Mouse (Mus musculus) lung, embryonic 15.5 days (tissue): ENCODE measurements around the gene Ramac. TPM values are rescaled to one million over a fixed set of nuclear protein-coding genes. Genes with fewer than 3 reads are reported as not detected.

Experiments used
- ATAC-seq: fragments of 200-750 bp; cut with Nextera tagmentation; 2 replicates; pipeline ENCODE4 v1.8.0; 2017; ENCODE audit warnings: moderate number of reproducible peaks, borderline replicate concordance; ENCODE audit not compliant: low FRiP score, low TSS enrichment; ENCODE audit errors: extremely low read depth
- H3K27ac ChIP-seq: fragments of 300-500 bp; sonication (generic); 2 replicates; pipeline ENCODE4 v1.5.1; 2015; ENCODE audit warnings: moderate library complexity, mild to moderate bottlenecking, inconsistent platforms
- H3K27me3 ChIP-seq: fragments of 300-500 bp; sonication (generic); 2 replicates; pipeline ENCODE4 v1.6.1; 2015; ENCODE audit warnings: inconsistent platforms
- H3K36me3 ChIP-seq: fragments of 300-500 bp; sonication (generic); 2 replicates; pipeline ENCODE4 v1.6.1; 2015; ENCODE audit warnings: inconsistent platforms
- H3K4me1 ChIP-seq: fragments of 300-500 bp; sonication (generic); 2 replicates; pipeline ENCODE4 v1.6.1; 2015; ENCODE audit warnings: inconsistent platforms
- H3K4me2 ChIP-seq: fragments of 300-500 bp; sonication (generic); 2 replicates; pipeline ENCODE4 v1.6.1; 2015; ENCODE audit warnings: inconsistent platforms, mild to moderate bottlenecking, moderate library complexity
- H3K4me3 ChIP-seq: fragments of 300-500 bp; sonication (generic); 2 replicates; pipeline ENCODE4 v1.5.1; 2015; ENCODE audit warnings: mild to moderate bottlenecking, inconsistent platforms
- H3K9ac ChIP-seq: fragments of 300-500 bp; sonication (generic); 2 replicates; pipeline ENCODE4 v1.6.1; 2015; ENCODE audit warnings: inconsistent platforms
- H3K9me3 ChIP-seq: fragments of 300-500 bp; sonication (generic); 2 replicates; pipeline ENCODE4 v1.6.1; 2016; ENCODE audit warnings: inconsistent platforms
- WGBS: fragments of 180-500 bp; shearing (Covaris S2); methylation state at CpG from one replicate; pipeline ENCODE4 v1.1.7; 2015; 5-methylcytosine and 5-hydroxymethylcytosine counted together
- polyA plus RNA-seq: library from polyadenylated mRNA; unstranded; fragments of >200 nt; fragmentation: Nextera tagmentation; extraction: Ambion mirVana; gene quantifications from 2 replicates; pipeline ENCODE4 v1.2.1, GENCODE M21; 2015

Gene Ramac
- polyA plus RNA-seq, 1 experiment from 2014 or later = 134 TPM

- Histone ChIP-seq H3K4me1 (no peaks in the 10 kb centered on the region), H3K9me3 (no peaks in the 10 kb centered on the region), H3K4me3 (no peak overlapping the region), H3K36me3 (no peaks in the 10 kb centered on the region), H3K4me2 (no peak overlapping the region), H3K27me3 (no peaks in the 10 kb centered on the region), H3K27ac (no peak overlapping the region), H3K9ac (no peak overlapping the region)
- ATAC-seq = peak; percentile 49; the same call in 1 of the 2 replicates
- WGBS = 46% methylated on average over 9 of the region's 9 CpGs
Measured at GRCm38 (mm10) chr7:81735300-81736048, 27.3 kb upstream of the Ramac start.

- Histone ChIP-seq H3K9ac (no peak overlapping the region), H3K36me3 (no peaks in the 10 kb centered on the region)
- ATAC-seq = no peak
Measured at GRCm38 (mm10) chr7:81738720-81739385, 23.9 kb upstream of the Ramac start.

DNA sequence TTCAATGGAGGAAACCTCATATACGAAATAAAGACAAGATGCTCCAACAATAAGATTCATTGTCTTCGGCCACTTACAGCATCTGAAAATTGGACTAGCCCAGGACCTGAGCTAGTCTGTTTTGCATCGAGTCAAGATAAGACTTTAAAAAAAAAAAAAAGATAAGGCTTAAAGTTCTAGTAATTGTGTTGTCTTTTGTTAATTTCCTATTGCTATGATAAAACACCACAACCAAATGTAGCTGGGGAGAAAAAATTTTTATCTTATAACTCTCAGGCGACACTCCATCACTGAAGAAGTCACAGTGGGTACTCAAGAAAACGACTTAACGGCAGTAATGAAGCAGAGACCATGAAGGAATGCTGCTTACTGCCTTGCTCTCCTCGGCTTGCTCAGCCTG is 22.7 kb upstream of the Ramac start:
- no peak overlapping the region for H3K4me3 ChIP-seq
- H3K27ac ChIP-seq = no peak overlapping the region
- H3K36me3 ChIP-seq = no peaks in the 10 kb centered on the region
- no peaks in the 10 kb centered on the region for H3K27me3 ChIP-seq
- H3K9me3 ChIP-seq = no peaks in the 10 kb centered on the region
- 85% methylated on average over 7 of the region's 7 CpGs for WGBS
- H3K9ac ChIP-seq = no peak overlapping the region
- no peak overlapping the region for H3K4me2 ChIP-seq
- ATAC-seq = no peak
- H3K4me1 ChIP-seq = no peaks in the 10 kb centered on the region

More at GRCm38 (mm10) chr7:81738720-81739385, 23.9 kb upstream of the Ramac start:
- Histone ChIP-seq H3K27me3 (no peaks in the 10 kb centered on the region), H3K4me2 (no peak overlapping the region), H3K9me3 (no peaks in the 10 kb centered on the region), H3K4me1 (no peaks in the 10 kb centered on the region), H3K4me3 (no peak overlapping the region), H3K27ac (no peak overlapping the region)
- 45% methylated on average over 8 of the region's 8 CpGs for WGBS

GRCm38 (mm10) chr7:81744145-81744544 is 18.6 kb upstream of the Ramac start:
- no peaks in the 10 kb centered on the region for H3K36me3 ChIP-seq
- 63% methylated on average over 4 of the region's 4 CpGs for WGBS
- no peaks in the 10 kb centered on the region for H3K9me3 ChIP-seq
- H3K27ac ChIP-seq = no peak overlapping the region
- no peaks in the 10 kb centered on the region for H3K27me3 ChIP-seq
- no peaks in the 10 kb centered on the region for H3K4me1 ChIP-seq
- no peak overlapping the region for H3K4me3 ChIP-seq
- H3K4me2 ChIP-seq = no peak overlapping the region
- no peak for ATAC-seq
- no peak overlapping the region for H3K9ac ChIP-seq

- Histone ChIP-seq H3K9ac (no peak overlapping the region), H3K27ac (no peak overlapping the region), H3K9me3 (no peaks in the 10 kb centered on the region), H3K4me3 (no peak overlapping the region), H3K36me3 (no peaks in the 10 kb centered on the region), H3K4me1 (no peaks in the 10 kb centered on the region), H3K4me2 (no peak overlapping the region), H3K27me3 (no peaks in the 10 kb centered on the region)
- 72% methylated on average over 3 of the region's 3 CpGs for WGBS
- no peak for ATAC-seq
Measured at GRCm38 (mm10) chr7:81747956-81748355, 14.8 kb upstream of the Ramac start.

GRCm38 (mm10) chr7:81763110-81763845 is 553 bp downstream of the Ramac start:
- H3K27ac ChIP-seq = peak overlapping the region; percentile 88
- no peaks in the 10 kb centered on the region for H3K36me3 ChIP-seq
- H3K4me1 ChIP-seq = peaks cover 14% of the 10 kb centered on the region
- H3K9me3 ChIP-seq = no peaks in the 10 kb centered on the region
- WGBS = 2% methylated on average over 60 of the region's 60 CpGs
- peak; percentile 73 for ATAC-seq
- no peaks in the 10 kb centered on the region for H3K27me3 ChIP-seq
- peak overlapping the region; percentile 87 for H3K9ac ChIP-seq
- peak overlapping the region; percentile 80 for H3K4me3 ChIP-seq
- H3K4me2 ChIP-seq = peak overlapping the region; percentile 88

DNA sequence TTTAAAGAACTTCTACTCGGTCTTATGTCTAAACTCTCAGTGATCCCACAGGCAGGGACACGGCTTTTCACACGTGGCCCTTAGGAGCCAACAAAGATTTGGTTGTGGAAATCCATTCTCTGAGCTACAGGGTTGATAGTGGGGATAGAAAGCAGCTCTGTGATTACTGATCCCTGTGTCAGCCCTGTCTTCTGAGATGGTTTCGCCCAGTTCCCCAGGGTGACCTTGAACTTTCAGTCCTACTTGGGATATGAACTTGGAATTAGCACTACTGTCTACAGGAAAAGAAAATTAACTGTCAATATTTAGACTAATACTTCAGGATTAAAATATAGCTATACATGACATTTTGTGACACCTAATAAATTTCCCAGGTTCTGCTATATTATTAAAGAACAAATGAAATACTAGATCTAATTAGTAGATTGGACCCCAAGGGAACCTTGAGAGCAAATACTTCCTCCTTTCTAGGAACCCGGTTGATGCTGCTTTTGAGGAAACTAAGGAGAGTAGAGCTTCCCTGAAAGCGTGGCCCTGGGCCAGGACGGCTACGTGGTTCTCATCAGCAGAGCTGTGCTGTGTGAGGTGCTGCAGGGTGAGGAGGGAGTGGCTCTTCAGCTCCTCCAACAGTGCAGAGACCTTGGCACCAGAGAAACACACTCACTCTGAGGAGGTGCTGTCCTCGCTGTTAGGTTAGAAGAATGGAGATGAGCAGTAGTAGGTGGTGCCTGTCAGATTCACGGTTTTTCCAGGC is 10.2 kb downstream of the Ramac start:
- Histone ChIP-seq H3K27ac (no peak overlapping the region), H3K36me3 (no peaks in the 10 kb centered on the region), H3K4me1 (no peaks in the 10 kb centered on the region), H3K9me3 (no peaks in the 10 kb centered on the region), H3K4me2 (no peak overlapping the region), H3K9ac (no peak overlapping the region), H3K4me3 (no peak overlapping the region), H3K27me3 (no peaks in the 10 kb centered on the region)
- ATAC-seq = no peak
- 75% methylated on average over 10 of the region's 10 CpGs for WGBS

DNA sequence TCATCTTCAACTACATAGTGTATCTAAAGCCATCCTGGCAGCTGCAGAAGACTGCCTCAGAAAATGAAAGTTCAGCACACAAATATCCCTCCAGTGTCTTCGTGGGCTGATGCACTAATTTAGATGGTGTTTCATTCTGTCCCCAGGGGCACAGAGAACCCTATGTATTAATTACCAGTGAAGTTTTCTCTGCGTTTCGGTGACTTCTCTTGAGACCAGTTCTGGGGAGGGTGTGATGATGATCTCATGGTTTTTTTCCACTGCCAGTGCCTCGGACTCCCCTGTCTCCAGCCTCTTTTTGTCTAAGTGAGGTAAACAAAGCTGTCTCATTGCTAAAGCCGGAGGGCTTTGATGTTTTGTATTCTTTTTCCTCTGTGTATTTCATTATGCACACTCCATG is 12.6 kb downstream of the Ramac start:
- ATAC-seq = no peak
- no peak overlapping the region for H3K27ac ChIP-seq
- H3K27me3 ChIP-seq = no peaks in the 10 kb centered on the region
- H3K9ac ChIP-seq = no peak overlapping the region
- H3K4me1 ChIP-seq = no peaks in the 10 kb centered on the region
- H3K4me2 ChIP-seq = no peak overlapping the region
- no peaks in the 10 kb centered on the region for H3K9me3 ChIP-seq
- H3K36me3 ChIP-seq = peaks cover 7% of the 10 kb centered on the region
- no peak overlapping the region for H3K4me3 ChIP-seq
- 76% methylated on average over 5 of the region's 5 CpGs for WGBS

GRCm38 (mm10) chr7:81777667-81778218 is 15.0 kb downstream of the Ramac start:
- Histone ChIP-seq H3K27ac (no peak overlapping the region), H3K27me3 (no peaks in the 10 kb centered on the region), H3K9me3 (no peaks in the 10 kb centered on the region), H3K4me1 (no peaks in the 10 kb centered on the region), H3K4me2 (no peak overlapping the region), H3K9ac (no peak overlapping the region), H3K36me3 (peaks cover 25% of the 10 kb centered on the region), H3K4me3 (no peak overlapping the region)
- WGBS = 61% methylated on average over 10 of the region's 10 CpGs
- no peak for ATAC-seq

GRCm38 (mm10) chr7:81788536-81788935 is 25.8 kb downstream of the Ramac start:
- Histone ChIP-seq H3K4me2 (peak overlapping the region; percentile 88), H3K9me3 (no peaks in the 10 kb centered on the region), H3K36me3 (peaks cover 10% of the 10 kb centered on the region; the same call in 1 of the 2 replicates), H3K4me3 (peak overlapping the region; percentile 79), H3K27ac (peak overlapping the region; percentile 99), H3K4me1 (peaks cover 11% of the 10 kb centered on the region), H3K9ac (peak overlapping the region; percentile 83), H3K27me3 (no peaks in the 10 kb centered on the region)
- WGBS = 2% methylated on average over 5 of the region's 5 CpGs
- no peak for ATAC-seq

GRCm38 (mm10) chr7:81789095-81789757 is 26.5 kb downstream of the Ramac start, which contains the start of gene 3110040N11Rik:
TSS of gene 3110040N11Rik (minus strand) at chr7:81789478.
- peaks cover 14% of the 10 kb centered on the region; the same call in 1 of the 2 replicates for H3K36me3 ChIP-seq
- peak within 1 kb of the TSS; percentile 83 for H3K9ac ChIP-seq
- peak within 1 kb of the TSS; percentile 99 for H3K27ac ChIP-seq
- WGBS = under 1% methylated on average over 38 of the region's 38 CpGs
- H3K4me3 ChIP-seq = peak within 1 kb of the TSS; percentile 79
- peak; percentile 92 for ATAC-seq
- H3K4me1 ChIP-seq = peaks cover 11% of the 10 kb centered on the region
- no peaks in the 10 kb centered on the region for H3K9me3 ChIP-seq
- H3K27me3 ChIP-seq = no peaks in the 10 kb centered on the region
- peak within 1 kb of the TSS; percentile 88 for H3K4me2 ChIP-seq
